20 mouse cellular contexts compared by ENCODE assay signal in genomic region chr7:64153535-64153934, GRCm38 (mm10). TPM values are rescaled to one million over a fixed set of nuclear protein-coding genes. Genes with fewer than 3 reads are reported as not detected.
DNase-seq lines count a peak whose midpoint lies in the region; ATAC-seq lines count a peak whose summit lies in the region.
"Had no signal": no experiment of that assay in that cellular context is flagged by ENCODE, and none has a peak within 500 bp of the region (broad histone marks: within the 10 kb centered on the region; RNA-seq: fewer than 3 reads in every experiment).

TSS of gene Trpm1 (plus strand) at chr7:64153835.

- H3K9ac ChIP-seq in embryonic facial prominence, embryonic 11.5 days (replicated peaks; ENCODE audit: low read length), result no peak within 1 kb of the TSS
- no peak within 1 kb of the TSS for H3K9ac ChIP-seq in forebrain, embryonic 15.5 days (replicated peaks)
- H3K9ac ChIP-seq: embryonic facial prominence, embryonic 13.5 days; embryonic facial prominence, embryonic 15.5 days; forebrain, embryonic 12.5 days; forebrain, postnatal 0 days had no signal

- no peak within 1 kb of the TSS for H3K4me2 ChIP-seq in embryonic facial prominence, embryonic 11.5 days (ENCODE audit: low read depth, low read length)
- H3K4me2 ChIP-seq in forebrain, embryonic 15.5 days (replicated peaks), result no peak within 1 kb of the TSS
- H3K4me2 ChIP-seq: embryonic facial prominence, embryonic 13.5 days; embryonic facial prominence, embryonic 15.5 days; forebrain, embryonic 12.5 days had no signal

- WGBS in embryonic facial prominence, embryonic 11.5 days, result 85% methylated on average over 2 of the region's 2 CpGs
- 92% methylated on average over 2 of the region's 2 CpGs for WGBS in forebrain, embryonic 15.5 days

- no peak within 1 kb of the TSS for H3K4me3 ChIP-seq in embryonic facial prominence, embryonic 11.5 days (ENCODE audit: low read depth, low read length)
- no peak within 1 kb of the TSS for H3K4me3 ChIP-seq in forebrain, embryonic 15.5 days
- H3K4me3 ChIP-seq: embryonic facial prominence, embryonic 13.5 days; embryonic facial prominence, embryonic 15.5 days; erythroblast, embryonic 14.5 days; forebrain, embryonic 10.5 days; forebrain, embryonic 12.5 days had no signal

- no peaks in the 10 kb centered on the region for H3K4me1 ChIP-seq in embryonic facial prominence, embryonic 11.5 days (ENCODE audit: control insufficient read depth, insufficient read depth, low read length)
- peaks cover 17% of the 10 kb centered on the region for H3K4me1 ChIP-seq in forebrain, embryonic 15.5 days
- H3K4me1 ChIP-seq: forebrain, embryonic 12.5 days had no signal

- no peaks in the 10 kb centered on the region for H3K9me3 ChIP-seq in embryonic facial prominence, embryonic 11.5 days (replicated peaks; ENCODE audit: control insufficient read depth, low read length)
- H3K9me3 ChIP-seq in forebrain, embryonic 15.5 days, result no peaks in the 10 kb centered on the region
- H3K9me3 ChIP-seq: embryonic facial prominence, embryonic 13.5 days; embryonic facial prominence, embryonic 15.5 days; forebrain, embryonic 10.5 days; forebrain, embryonic 12.5 days had no signal

- DNase-seq in testis, postnatal 10 days (ENCODE audit: low spot score), result peak; percentile 26
- DNase-seq in testis, postnatal 14 days (ENCODE audit: low spot score), result no peak
- no peak for DNase-seq in embryonic facial prominence, embryonic 11.5 days (ENCODE audit: low spot score)
- DNase-seq in kidney, postnatal 36 days, result no peak
- DNase-seq: adrenal gland, adult 2 months; adrenal gland, postnatal 10 days; adrenal gland, postnatal 25 days; cerebellum, adult 11-12 months; cerebellum, adult 2 months; cerebellum, adult 9-10 months; cerebellum, postnatal 10 days; cerebellum, postnatal 25 days; forebrain, postnatal 0 days had no signal

- H3K36me3 ChIP-seq in embryonic facial prominence, embryonic 11.5 days (replicated peaks; ENCODE audit: control insufficient read depth, insufficient read depth, low read depth, low read length), result no peaks in the 10 kb centered on the region
- H3K36me3 ChIP-seq in forebrain, embryonic 15.5 days, result no peaks in the 10 kb centered on the region
- H3K36me3 ChIP-seq: embryonic facial prominence, embryonic 13.5 days; embryonic facial prominence, embryonic 15.5 days; forebrain, embryonic 10.5 days; forebrain, embryonic 12.5 days had no signal

- no peak for ATAC-seq in embryonic facial prominence, embryonic 11.5 days (replicated peaks; ENCODE audit: insufficient number of reproducible peaks, low FRiP score, low TSS enrichment, low read depth)
- ATAC-seq in forebrain, embryonic 15.5 days (replicated peaks), result no peak
- ATAC-seq: forebrain, embryonic 14.5 days; forebrain, postnatal 0 days had no signal

- no peaks in the 10 kb centered on the region for H3K27me3 ChIP-seq in embryonic facial prominence, embryonic 11.5 days (ENCODE audit: control insufficient read depth, insufficient read depth, low read length)
- H3K27me3 ChIP-seq in forebrain, embryonic 15.5 days, result no peaks in the 10 kb centered on the region
- H3K27me3 ChIP-seq: embryonic facial prominence, embryonic 13.5 days; embryonic facial prominence, embryonic 15.5 days; forebrain, embryonic 12.5 days had no signal

- H3K27ac ChIP-seq in embryonic facial prominence, embryonic 11.5 days (replicated peaks; ENCODE audit: low read depth, low read length), result no peak within 1 kb of the TSS
- no peak within 1 kb of the TSS for H3K27ac ChIP-seq in forebrain, embryonic 15.5 days (replicated peaks)
- H3K27ac ChIP-seq: embryonic facial prominence, embryonic 13.5 days; embryonic facial prominence, embryonic 15.5 days; forebrain, embryonic 10.5 days; forebrain, embryonic 12.5 days had no signal

RNA-seq across cellular contexts. Expression of gene Trpm1, which starts in this region (rescaled TPM):
- polyA plus RNA-seq in embryonic facial prominence, embryonic 11.5 days (2014; fragmentation: Nextera tagmentation; extraction: Ambion mirVana), result 16.1 and 33.5 TPM in 2 replicates
- 0.11 and 0.15 TPM in 2 replicates for polyA plus RNA-seq in forebrain, embryonic 15.5 days (2015; fragmentation: Nextera tagmentation; extraction: Ambion mirVana)
- polyA plus RNA-seq: adrenal gland, adult 2 months; cerebellum, adult 2 months had no signal

Comparison
In these comparisons a context has a peak if more than half of its experiments do, and no peak if none do; other contexts are left out.
1. RNA of gene Trpm1 (polyA plus RNA-seq): 16.1 to 33.5 TPM in embryonic facial prominence, embryonic 11.5 days; 0.11 to 0.15 TPM in forebrain, embryonic 15.5 days; every median in the first group is over 10 times any median in the second.